In the genomic region with DNA sequence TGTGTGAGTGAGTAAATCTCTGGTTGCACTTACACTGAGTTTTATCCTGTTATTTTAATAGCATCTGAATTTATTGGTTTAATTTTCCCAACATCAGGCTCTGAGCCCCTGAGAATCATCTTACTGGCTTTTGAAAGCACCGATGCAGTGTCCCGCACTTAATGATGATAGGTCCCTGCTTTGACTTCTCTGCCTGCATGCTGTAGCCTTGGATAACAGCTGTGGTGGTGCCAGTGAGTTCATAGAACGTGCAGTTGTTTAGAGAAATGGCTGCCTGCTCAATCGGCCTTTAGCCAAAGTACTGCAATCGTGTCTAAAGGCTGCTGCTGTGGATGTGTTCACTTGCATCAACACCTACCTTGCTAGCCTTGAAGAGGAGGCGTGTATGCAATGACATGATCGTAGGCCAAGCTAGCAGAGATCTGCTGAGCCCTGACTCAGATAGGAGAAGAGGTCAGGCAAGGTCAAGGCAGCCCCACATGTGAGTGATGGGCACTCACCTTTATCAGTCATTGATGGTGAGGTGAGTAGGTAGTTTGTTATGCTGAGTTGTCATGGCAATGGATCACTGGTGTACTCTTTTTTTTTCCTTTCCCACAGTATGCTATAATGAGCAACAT, we compare ENCODE assay signal across 2 mouse cellular contexts.
TF ChIP-seq lines count a peak whose summit lies in the region.

No protein-coding gene starts in this region.

TF ChIP-seq in CH12.LX, 34 proteins besides CTCF, POLR2A, EP300 and RAD21 (continued from another document):
- peak; percentile 13; the same call in 1 of the 2 replicates for TF ChIP-seq ZNF384 (IDR thresholded peaks at IDR 0.05; ENCODE audit: low read depth, low read length)
- no peak for TF ChIP-seq ZMIZ1 (IDR thresholded peaks at IDR 0.05; ENCODE audit: low read depth, low read length)
- no peak for TF ChIP-seq POLR2AphosphoS2 (IDR thresholded peaks at IDR 0.05; ENCODE audit: low read depth, low read length)
- no peak for TF ChIP-seq USF1 (IDR thresholded peaks at IDR 0.05; ENCODE audit: low read depth, low read length)
- no peak for TF ChIP-seq BHLHE40 (IDR thresholded peaks at IDR 0.05; ENCODE audit: low read depth, low read length)
- no peak for TF ChIP-seq CHD2 (IDR thresholded peaks at IDR 0.05; ENCODE audit: low read length)
- TF ChIP-seq PAX5 (IDR thresholded peaks at IDR 0.05; ENCODE audit: low read length) = no peak
- TF ChIP-seq KAT2A (IDR thresholded peaks at IDR 0.05; ENCODE audit: insufficient replicate concordance, low read length) = no peak

TF ChIP-seq in myocyte, 11 proteins besides CTCF, POLR2A, EP300 and RAD21 (continued from another document):
- TF ChIP-seq SRF (IDR thresholded peaks at IDR 0.05; ENCODE audit: control insufficient read depth, insufficient read length, low read depth) (no peak), TCF12 (IDR thresholded peaks at IDR 0.05; ENCODE audit: insufficient read depth, poor library complexity, severe bottlenecking) (no peak), MAX (IDR thresholded peaks at IDR 0.05; ENCODE audit: low read depth) (no peak), USF1 (IDR thresholded peaks at IDR 0.05; ENCODE audit: low read depth) (no peak), TCF3 (IDR thresholded peaks at IDR 0.05; ENCODE audit: insufficient read length, low read depth) (no peak), REST (IDR thresholded peaks at IDR 0.05; ENCODE audit: insufficient read depth, insufficient read length) (no peak), CEBPB (IDR thresholded peaks at IDR 0.05; ENCODE audit: insufficient read depth, poor library complexity, severe bottlenecking) (no peak), E2F4 (IDR thresholded peaks at IDR 0.05; ENCODE audit: insufficient read depth) (no peak), MYOG (IDR thresholded peaks at IDR 0.05; ENCODE audit: control insufficient read depth in 1 of 3, insufficient read depth in 1 of 3, insufficient read length in 2 of 3, low read depth in 2 of 3) (peak in 1 of 3 experiments; percentile 10)
